Mouse (Mus musculus): ENCODE data around the gene Tnfrsf8. TPM values are rescaled to one million over a fixed set of nuclear protein-coding genes. Genes with fewer than 3 reads are reported as not detected.

The Tnfrsf8 gene
- total and polyA plus RNA-seq, 3 experiments, result 0.11 to 0.18 (median 0.16) TPM

- H3K4me1 ChIP-seq (ENCODE audit: control insufficient read depth, insufficient read depth, low read length), result peaks cover 20% of the 10 kb centered on the region
- no peak for DNase-seq
- WGBS, result 88% methylated on average over 2 of the region's 2 CpGs
- no peak overlapping the region for H3K27ac ChIP-seq
- H3K36me3 ChIP-seq (ENCODE audit: control insufficient read depth, insufficient read depth, low read length), result peaks cover 2% of the 10 kb centered on the region; the same call in 1 of the 2 replicates
- no peak overlapping the region for H3K9ac ChIP-seq (ENCODE audit: low read depth, low read length)
- no peaks in the 10 kb centered on the region for H3K27me3 ChIP-seq (ENCODE audit: control insufficient read depth, insufficient read depth, low read length)
- no peaks in the 10 kb centered on the region for H3K79me2 ChIP-seq (replicated peaks; ENCODE audit: control insufficient read depth, insufficient read depth, low read length)
- TF ChIP-seq EP300 (IDR thresholded peaks at IDR 0.05; ENCODE audit: insufficient read depth, low read depth, low read length), result no peak
- no peak for TF ChIP-seq CTCF (IDR thresholded peaks at IDR 0.05)
- TF ChIP-seq POLR2A (IDR thresholded peaks at IDR 0.05; ENCODE audit: insufficient read depth, low read depth, low read length), result no peak
- no peak overlapping the region for H3K4me3 ChIP-seq
- intact Hi-C loops (cut with DNase I), result no loop called here
These were observed 70.3 kb downstream of the Tnfrsf8 start for GRCm38 (mm10) chr4:145244676-145245075.

DNA sequence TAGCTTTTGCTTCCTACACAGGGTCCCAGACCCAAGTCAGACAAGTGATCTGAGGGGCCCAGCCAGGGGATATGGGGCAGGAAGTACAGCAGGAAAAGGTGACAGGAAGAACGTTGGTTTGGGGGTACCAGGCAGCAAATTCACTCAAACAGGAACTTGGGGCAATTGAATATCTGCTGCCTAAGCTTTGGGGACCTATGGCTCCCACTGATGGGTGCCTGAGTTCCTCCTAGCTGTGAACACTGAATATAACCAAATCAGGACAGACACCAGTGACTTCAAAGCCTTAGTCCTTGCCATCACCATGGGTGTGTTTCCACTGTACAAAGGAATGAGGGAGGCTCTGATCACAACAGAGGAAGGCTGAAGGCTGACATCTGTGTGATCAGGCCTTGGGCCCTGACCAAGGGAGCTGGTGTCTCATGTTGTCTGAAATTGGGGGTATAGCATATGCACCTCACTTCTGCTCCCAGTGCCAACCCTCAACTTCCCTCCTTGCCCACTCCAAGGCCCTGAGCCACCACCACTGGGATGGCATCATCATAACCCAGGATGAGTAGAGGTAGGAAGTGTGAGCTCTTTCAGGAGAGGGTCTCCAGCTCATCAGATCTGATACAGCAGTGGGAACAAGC is 72.1 kb downstream of the Tnfrsf8 start:
- no peak for DNase-seq
- Histone ChIP-seq H3K4me1 (ENCODE audit: control insufficient read depth, insufficient read depth, low read length) (peaks cover 28% of the 10 kb centered on the region), H3K4me3 (no peak overlapping the region), H3K36me3 (ENCODE audit: control insufficient read depth, insufficient read depth, low read length) (peaks cover 2% of the 10 kb centered on the region; the same call in 1 of the 2 replicates), H3K79me2 (replicated peaks; ENCODE audit: control insufficient read depth, insufficient read depth, low read length) (no peaks in the 10 kb centered on the region), H3K9ac (ENCODE audit: low read depth, low read length) (no peak overlapping the region), H3K27me3 (ENCODE audit: control insufficient read depth, insufficient read depth, low read length) (no peaks in the 10 kb centered on the region), H3K27ac (no peak overlapping the region)
- 27% methylated on average over 1 of the region's 1 CpGs for WGBS
- TF ChIP-seq EP300 (IDR thresholded peaks at IDR 0.05; ENCODE audit: insufficient read depth, low read depth, low read length), result no peak
- no peak for TF ChIP-seq POLR2A (IDR thresholded peaks at IDR 0.05; ENCODE audit: insufficient read depth, low read depth, low read length)
- no peak for TF ChIP-seq CTCF (IDR thresholded peaks at IDR 0.05)
- intact Hi-C loops (cut with DNase I), result no loop called here

GRCm38 (mm10) chr4:145240723-145241231 is 74.2 kb downstream of the Tnfrsf8 start:
- peak; percentile 57 to 77 for DNase-seq
- no peak overlapping the region for H3K4me3 ChIP-seq
- WGBS, result 51% methylated on average over 4 of the region's 4 CpGs
- no peak overlapping the region for H3K9ac ChIP-seq (ENCODE audit: low read depth, low read length)
- peak overlapping the region; percentile 38 for H3K27ac ChIP-seq
- no peaks in the 10 kb centered on the region for H3K79me2 ChIP-seq (replicated peaks; ENCODE audit: control insufficient read depth, insufficient read depth, low read length)
- intact Hi-C loops (cut with DNase I), result no loop called here
- TF ChIP-seq EP300 (IDR thresholded peaks at IDR 0.05; ENCODE audit: insufficient read depth, low read depth, low read length), result peak; percentile 73; the same call in 1 of the 2 replicates
- TF ChIP-seq CTCF (IDR thresholded peaks at IDR 0.05), result no peak
- no peak for TF ChIP-seq POLR2A (IDR thresholded peaks at IDR 0.05; ENCODE audit: insufficient read depth, low read depth, low read length)
- no peaks in the 10 kb centered on the region for H3K27me3 ChIP-seq (ENCODE audit: control insufficient read depth, insufficient read depth, low read length)
- H3K36me3 ChIP-seq (ENCODE audit: control insufficient read depth, insufficient read depth, low read length), result peaks cover 2% of the 10 kb centered on the region; the same call in 1 of the 2 replicates
- H3K4me1 ChIP-seq (ENCODE audit: control insufficient read depth, insufficient read depth, low read length), result peaks cover 28% of the 10 kb centered on the region

GRCm38 (mm10) chr4:145239049-145239830 is 75.7 kb downstream of the Tnfrsf8 start:
- no peak overlapping the region for H3K9ac ChIP-seq (ENCODE audit: low read depth, low read length)
- H3K4me3 ChIP-seq, result no peak overlapping the region
- no peaks in the 10 kb centered on the region for H3K79me2 ChIP-seq (replicated peaks; ENCODE audit: control insufficient read depth, insufficient read depth, low read length)
- H3K27ac ChIP-seq, result peak overlapping the region; percentile 73
- DNase-seq, result peak; percentile 82 to 89
- H3K27me3 ChIP-seq (ENCODE audit: control insufficient read depth, insufficient read depth, low read length), result no peaks in the 10 kb centered on the region
- intact Hi-C loops (cut with DNase I), result loop anchor here (2.0 kb wide), 1 partner anchor 40 kb away; no protein-coding TSS in a partner anchor
- 5% methylated on average over 4 of the region's 4 CpGs for WGBS
- TF ChIP-seq EP300 (IDR thresholded peaks at IDR 0.05; ENCODE audit: insufficient read depth, low read depth, low read length), result peak; percentile 81
- peak; percentile 35; the same call in 1 of the 2 replicates for TF ChIP-seq POLR2A (IDR thresholded peaks at IDR 0.05; ENCODE audit: insufficient read depth, low read depth, low read length)
- no peak for TF ChIP-seq CTCF (IDR thresholded peaks at IDR 0.05)
- peaks cover 22% of the 10 kb centered on the region for H3K4me1 ChIP-seq (ENCODE audit: control insufficient read depth, insufficient read depth, low read length)
- H3K36me3 ChIP-seq (ENCODE audit: control insufficient read depth, insufficient read depth, low read length), result peaks cover 2% of the 10 kb centered on the region; the same call in 1 of the 2 replicates

DNA sequence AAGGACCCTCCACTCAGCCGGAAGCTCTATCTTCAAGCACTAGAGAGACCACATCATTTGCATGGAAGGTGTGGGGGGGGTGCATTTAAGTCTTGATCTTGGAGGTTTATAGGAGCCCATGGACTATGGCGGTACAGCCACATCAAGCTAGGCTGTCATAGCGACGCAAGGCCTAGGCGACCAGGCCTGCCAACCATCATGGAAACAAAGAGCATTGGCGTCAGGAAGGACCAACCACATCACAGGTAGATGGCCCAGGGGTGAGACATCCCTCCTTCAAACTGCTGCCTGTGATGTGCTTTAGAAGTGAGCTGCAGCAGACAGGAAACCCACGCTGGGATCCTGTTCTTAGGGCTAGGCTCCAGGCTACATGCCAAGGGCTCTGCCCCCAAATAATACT is 78.9 kb downstream of the Tnfrsf8 start:
- DNase-seq, result no peak
- Histone ChIP-seq H3K79me2 (replicated peaks; ENCODE audit: control insufficient read depth, insufficient read depth, low read length) (no peaks in the 10 kb centered on the region), H3K27ac (no peak overlapping the region), H3K4me3 (no peak overlapping the region), H3K9ac (ENCODE audit: low read depth, low read length) (no peak overlapping the region), H3K36me3 (ENCODE audit: control insufficient read depth, insufficient read depth, low read length) (peaks cover 2% of the 10 kb centered on the region; the same call in 1 of the 2 replicates), H3K4me1 (ENCODE audit: control insufficient read depth, insufficient read depth, low read length) (peaks cover 30% of the 10 kb centered on the region), H3K27me3 (ENCODE audit: control insufficient read depth, insufficient read depth, low read length) (no peaks in the 10 kb centered on the region)
- TF ChIP-seq POLR2A (IDR thresholded peaks at IDR 0.05; ENCODE audit: insufficient read depth, low read depth, low read length) (no peak), EP300 (IDR thresholded peaks at IDR 0.05; ENCODE audit: insufficient read depth, low read depth, low read length) (no peak), CTCF (IDR thresholded peaks at IDR 0.05) (no peak)
- 82% methylated on average over 7 of the region's 7 CpGs for WGBS
- intact Hi-C loops (cut with DNase I), result no loop called here

Data from heart, adult 2 months (tissue).